Mouse (Mus musculus) layer of hippocampus, adult 18-20 months (tissue): ENCODE measurements around the gene Dennd5b. TPM values are rescaled to one million over a fixed set of nuclear protein-coding genes. Genes with fewer than 3 reads are reported as not detected.
"Not testable (repeated sequence)": the region's sequence is repeated elsewhere in the genome, so short reads cannot be mapped to it uniquely, and the experiment has no call there.

Experiments
- DNase-seq, 2 experiments: peaks; one replicate each; pipeline ENCODE4 v3.0.0; 2022; ENCODE audit warnings: low spot score in 2 of 2
- long read RNA-seq: library from polyadenylated mRNA; stranded (forward); transcript quantifications from one replicate; pipeline ENCODE4 v2.0.0, GENCODE M21; 2021
- total RNA-seq, 2 experiments: library from RNA; stranded (reverse); gene quantifications; 2 replicates each; pipeline ENCODE4 v1.2.3; 2021

Dennd5b gene
- 10 to 100 TPM; 46.7 to 49.3 TPM for total RNA-seq
- long read RNA-seq, full-length matches to known transcripts = 4 of 9 reads
- long read RNA-seq, partial matches to known transcripts = 1 of 9 reads
- long read RNA-seq, other reads (novel, unspliced or antisense) = 4 of 9 reads

DNA sequence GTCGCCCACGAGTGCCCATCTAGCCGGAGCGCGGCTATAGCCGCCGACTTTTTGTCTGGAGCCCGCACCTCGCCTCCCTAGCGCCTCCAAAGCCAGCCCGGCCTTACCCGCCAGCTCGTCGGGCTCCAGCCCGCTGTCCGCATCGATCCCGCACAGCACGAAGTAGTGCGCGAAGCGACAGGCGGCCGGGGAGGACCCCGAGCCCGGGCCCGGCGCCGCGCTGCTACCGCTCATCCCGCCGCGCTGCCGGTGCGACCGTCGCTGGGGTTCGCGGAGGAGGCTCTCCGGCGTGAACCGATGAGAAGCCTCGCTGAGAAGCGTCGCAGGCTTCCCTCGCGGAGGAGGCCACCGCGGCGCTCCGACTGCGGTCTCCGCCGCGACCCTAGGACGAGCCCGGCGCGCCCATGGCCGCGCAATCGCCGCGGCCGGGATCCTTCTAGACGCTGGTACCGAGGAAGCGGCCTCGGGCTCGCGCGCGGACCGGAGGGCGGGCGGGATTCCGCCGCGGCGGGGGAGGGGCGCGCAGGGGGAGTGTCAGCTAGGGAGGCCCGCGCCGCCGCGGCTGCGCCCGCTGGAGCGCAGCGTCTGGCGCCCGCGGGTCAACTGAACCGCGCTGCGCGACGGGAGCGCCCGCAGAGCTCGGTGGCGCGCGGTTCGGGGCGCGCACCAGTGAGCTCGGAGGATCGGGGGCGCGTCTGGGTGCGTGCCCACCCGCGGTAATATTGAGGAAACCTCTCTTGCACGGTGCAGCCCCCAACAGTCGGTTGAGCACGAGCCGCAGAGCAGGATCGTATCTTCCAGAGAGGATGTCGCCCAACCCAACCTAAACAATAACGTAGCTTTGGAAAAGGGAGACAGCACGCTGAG, at the start of gene Dennd5b:
Gene Dennd5b, minus strand, starts transcription at position 605 of the 867 bp plus-strand sequence.
- peak; percentile 81 to 89 for DNase-seq

DNA sequence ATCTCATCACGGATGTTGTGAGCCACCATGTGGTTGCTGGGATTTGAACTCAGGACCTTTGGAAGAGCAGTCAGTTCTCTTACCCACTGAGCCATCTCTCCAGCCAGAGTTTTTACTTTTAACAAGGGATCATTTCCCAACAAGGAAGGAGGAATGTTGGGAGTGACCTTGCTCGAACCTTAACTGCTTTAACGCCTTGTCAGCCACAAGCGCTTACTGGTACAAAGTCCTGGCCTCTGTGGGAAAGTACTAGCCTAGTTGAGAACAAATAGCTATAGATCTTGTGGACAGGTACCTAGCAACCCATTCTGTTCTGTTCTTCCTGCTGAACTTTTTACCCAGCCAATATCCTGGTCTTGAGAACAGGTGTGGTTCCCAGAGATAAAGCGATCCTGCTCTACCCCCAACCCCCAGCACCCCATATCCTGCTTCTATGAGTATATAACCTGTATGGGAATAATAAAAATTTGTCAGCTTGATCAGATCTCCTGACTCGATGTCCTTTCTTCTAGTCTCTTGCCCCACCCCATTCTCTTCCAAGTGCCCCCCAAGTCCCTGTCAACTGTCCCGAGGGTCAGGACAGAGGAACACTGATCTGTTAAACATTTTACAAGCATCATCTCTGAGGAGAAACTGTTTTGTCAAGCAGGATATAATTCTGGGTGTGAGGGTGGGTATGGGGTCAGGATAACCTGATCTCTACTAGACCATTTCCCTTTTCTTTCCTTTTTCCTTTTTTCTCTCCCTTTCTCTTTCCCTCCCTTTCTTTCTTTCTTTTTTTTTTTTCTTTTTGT, 47.2 kb upstream of the Dennd5b start:
- no peak for DNase-seq

DNA sequence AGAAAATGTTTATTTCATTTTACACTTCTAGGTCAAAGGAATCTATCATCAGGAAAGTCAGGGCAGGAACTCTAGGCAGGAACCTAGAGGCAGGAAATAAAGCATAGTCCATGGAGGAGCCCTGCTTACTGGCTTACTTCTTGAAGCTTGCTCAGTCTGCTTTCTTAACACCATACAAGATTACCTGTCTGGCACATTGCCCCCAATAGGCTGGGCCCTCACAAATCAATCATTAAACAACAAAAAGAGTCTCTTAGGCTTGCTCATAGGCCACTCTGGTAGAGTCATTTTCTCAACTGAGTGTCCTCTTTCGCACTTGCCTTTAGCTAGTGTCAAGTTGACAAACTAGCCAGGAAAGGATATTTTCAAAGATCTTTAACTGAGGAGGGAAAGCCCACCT, 43.7 kb upstream of the Dennd5b start:
- DNase-seq = no peak

DNA sequence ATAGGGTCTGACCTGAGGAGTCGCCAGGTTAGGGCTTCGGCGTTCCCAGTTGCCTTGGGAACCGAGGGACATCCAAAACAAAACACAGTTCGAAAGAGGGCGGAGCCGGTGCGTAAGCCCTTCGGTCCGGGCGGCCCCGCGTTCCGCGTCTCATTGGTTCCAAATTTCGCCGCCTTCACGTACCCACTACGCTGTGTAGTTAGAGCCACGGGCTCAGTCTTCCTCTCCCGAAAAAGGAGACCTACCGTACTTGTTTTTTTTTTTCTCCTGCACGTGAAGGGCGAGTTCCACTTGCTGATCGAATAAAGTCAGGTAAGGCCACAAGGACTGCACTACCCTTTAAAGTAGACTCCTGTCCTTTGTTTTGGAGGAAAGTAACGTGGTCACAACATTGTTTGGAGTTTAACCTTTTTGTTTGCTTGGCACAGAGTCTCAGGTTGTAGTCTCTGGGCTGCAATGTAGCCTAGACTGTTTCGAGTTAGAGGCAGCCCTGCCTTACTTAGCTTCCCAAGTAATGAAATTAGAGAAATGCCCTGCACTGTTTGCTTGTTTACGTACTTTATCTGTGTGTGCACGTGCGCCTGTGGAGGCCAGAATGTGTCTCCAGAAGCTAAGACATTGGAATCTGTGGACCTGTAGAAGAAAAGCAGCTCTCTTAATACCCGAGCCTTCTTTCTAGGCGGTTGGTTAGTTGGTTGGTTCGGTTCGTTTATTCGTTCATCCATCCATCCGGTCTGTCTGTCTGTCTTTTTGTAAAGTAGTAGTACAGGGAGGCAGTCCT, 40.1 kb upstream of the Dennd5b start:
- peak; percentile 68 to 82 for DNase-seq

DNA sequence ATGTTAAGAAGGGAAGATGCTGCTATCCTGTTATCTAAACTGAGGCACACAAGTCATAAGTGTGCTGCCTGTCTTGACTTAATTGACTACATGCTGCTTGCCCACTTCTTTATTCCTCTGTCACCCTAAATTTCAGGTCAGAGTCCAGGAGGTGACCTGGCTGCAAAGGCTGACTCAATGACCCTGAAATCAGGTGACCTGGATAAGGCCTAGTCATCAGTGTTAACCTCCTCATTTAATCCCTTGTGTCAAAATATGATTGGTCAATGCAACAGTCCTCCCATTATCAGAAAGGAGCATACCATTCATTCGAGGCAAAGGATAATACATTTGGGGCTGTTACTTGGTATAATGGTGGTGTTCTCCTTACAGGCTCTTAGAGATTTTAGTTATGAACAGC, 38.0 kb upstream of the Dennd5b start, which contains the start of gene Etfbkmt:
Gene Etfbkmt, plus strand, starts transcription at position 379 of the 400 bp plus-strand sequence.
- DNase-seq = no peak

DNA sequence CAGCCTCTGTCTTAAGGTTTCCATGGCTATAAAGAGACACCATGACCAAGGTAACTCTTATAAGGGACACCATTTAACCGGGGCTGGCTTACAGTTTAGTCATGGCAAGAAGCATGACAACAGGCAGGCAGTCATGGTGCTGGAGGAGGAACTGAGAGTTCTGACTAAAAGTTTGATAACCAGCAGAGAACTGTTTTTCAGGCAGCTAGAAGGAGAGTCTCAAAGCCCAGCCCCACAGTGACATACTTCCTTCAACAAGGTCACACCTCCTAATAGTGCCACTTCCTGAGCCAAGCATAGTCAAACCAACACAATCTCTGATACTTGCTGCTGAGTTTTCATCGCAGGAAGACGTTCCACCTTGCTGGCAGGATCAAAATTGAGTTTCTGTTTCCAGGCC, 37.5 kb upstream of the Dennd5b start:
- DNase-seq = no peak

DNA sequence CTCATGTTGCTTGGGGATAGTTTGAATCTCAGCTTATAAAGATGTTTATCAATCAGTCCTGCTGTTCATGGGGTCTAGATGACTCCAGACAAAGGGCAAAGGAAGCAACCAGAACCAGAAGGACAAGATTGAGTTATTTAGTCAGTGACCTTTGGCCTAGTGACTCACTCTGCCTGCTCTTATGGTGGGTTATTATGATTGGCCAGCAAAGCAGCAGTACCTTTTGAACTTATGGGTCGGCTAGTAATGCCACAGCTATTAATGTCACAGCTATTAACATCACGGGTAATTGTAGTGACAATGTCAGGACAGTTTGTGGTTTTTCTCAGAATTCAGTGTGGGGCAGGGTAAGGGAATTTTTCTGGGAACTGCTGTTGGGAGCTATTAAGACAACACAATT, 36.5 kb upstream of the Dennd5b start:
- DNase-seq = no peak

DNA sequence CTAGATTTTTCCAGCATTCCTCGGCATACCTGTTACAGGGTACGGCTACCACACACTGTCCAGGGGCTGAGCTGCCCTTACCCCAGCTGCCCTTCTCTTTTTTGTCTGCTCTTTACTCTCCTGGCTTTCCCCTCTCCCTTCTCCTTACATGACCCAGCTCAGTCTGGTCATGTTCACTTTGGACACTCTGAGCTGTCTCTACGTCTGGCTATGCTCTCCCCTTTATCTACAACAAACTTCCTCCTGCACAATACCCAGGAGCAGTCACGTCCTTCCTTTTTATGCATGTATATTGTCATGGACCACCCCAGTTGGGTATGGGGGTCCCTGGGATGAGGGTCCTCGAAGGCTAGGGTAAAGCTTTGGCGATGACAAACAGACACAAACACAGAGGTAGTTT, 34.2 kb upstream of the Dennd5b start:
- DNase-seq = no peak

DNA sequence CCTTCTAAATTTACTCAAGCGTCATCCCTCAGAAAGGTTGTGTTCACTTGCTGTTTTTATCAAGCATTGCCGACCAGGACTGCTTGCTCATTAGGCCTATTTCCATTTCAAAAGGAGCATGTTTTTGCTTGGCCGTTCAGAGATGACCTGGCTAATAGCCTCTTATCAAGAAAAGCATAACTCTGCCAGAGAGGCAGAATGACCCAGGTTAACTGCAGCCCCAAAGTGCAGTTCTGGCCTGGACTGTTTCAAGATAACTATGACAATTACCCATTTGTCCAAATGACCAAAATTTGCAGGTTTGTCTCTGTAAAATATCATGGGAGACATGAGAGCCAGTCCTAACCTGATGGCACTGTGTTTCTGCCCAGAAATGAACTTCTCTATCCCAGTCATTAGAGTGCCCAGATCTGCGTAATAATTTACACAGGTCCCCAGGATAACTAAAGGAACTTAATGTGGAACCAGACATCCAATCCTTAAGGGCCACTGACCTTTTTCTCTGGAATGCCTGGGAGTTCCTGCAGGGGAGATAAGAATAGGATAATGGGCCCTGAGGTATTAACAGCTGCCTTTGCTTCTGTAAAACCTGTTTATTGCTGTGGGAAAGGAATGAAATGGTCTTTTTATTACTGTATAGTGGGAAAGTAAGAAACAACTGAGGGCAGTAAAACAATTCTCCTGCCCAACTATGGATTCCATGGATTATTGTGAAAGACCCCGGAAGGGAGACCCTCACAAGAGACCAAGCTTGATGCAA, 33.1 kb upstream of the Dennd5b start:
- no peak for DNase-seq

DNA sequence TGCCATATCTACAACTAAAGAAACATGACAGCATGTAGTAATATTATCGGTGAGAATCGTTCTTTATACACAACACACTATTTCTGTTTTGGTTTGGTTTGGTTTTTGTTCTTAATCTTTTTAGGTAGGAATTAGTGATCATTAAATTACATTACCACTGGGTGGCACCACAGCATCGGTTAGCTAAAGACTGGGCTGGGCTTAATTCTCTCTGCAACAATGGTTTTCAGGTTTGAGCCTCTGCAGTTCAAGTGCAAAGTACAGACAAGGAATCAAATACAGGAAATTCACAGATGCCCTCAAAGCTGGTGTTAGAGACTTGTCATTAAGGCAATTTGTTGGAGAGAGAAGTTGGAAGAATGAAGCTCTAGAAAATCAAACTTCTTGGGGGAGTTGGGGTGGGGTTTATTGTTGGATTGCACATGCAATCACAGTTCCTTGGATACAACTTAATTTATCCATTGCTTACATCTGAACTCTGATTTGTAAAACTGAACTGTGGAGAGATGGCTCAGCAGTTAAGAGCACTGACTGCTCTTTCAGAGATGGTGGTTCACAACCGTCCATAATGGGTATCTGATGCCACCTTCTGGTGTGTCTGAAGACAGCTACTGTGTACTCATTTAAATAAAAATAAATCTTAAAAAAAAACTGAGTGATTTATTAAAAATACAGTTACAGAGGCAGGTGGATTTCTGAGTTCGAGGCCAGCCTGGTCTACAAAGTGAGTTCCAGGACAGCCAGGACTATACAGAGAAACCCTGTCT, 31.0 kb upstream of the Dennd5b start:
- DNase-seq = peak in 1 of 2 experiments; percentile 25

DNA sequence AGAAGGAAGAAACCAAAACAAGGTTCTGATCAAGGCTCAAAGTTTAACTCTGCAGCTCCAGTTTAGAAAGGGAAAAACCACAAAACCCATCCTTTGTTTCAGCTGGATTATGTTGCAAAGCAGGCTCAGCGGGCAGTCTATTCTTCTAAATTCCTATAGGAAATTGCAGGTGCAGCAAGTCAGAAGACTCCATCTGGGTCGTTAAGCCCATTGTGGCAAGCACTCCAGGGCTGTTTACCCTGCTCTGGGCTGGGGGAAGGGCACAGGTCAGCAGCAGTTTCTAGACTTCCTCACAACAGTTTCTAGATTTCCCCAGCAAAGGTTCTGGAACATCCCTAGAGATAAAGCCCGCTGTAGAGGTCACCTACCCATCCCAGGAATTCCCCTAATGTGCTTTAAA, 29.6 kb upstream of the Dennd5b start:
- DNase-seq = no peak

DNA sequence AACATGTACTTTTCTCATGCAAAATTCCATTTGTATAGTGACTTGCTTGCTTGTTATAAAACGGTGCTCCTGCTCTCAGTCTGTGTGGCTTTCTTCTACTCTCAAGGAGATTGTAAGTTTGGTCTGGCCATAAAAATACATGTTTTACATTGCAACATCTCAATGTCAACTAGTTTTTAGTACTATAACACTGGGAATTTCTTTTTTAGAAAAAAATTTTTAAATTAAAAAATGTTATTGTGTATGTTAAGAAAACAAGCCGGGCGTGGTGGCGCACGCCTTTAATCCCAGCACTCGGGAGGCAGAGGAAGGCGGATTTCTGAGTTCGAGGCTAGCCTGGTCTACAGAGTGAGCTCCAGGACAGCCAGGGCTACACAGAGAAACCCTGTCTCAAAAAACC, 28.4 kb upstream of the Dennd5b start, which contains the start of gene Gm10203:
Gene Gm10203, plus strand, starts transcription at position 301 of the 400 bp plus-strand sequence.
- not testable (repeated sequence) for DNase-seq

DNA sequence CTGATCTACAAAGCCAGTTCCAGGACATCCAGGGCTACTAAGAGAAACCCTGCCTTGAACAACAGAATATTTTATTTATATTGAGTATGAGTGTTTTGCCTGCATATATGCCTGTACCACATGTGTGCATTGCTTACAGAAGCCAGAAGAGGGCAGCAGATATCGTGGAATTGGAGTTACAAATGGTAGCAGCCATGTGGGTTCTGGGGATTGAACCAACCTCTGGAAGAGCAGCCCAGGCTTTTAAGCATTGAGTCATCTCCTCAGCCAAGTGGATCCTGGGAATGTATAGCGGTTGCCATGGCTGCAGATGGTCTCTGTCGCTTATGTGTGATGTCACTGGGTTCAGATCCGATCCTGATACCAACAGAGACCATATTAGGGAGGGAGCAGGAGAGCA, 25.2 kb upstream of the Dennd5b start:
- DNase-seq = peak in 1 of 2 experiments; percentile 37

DNA sequence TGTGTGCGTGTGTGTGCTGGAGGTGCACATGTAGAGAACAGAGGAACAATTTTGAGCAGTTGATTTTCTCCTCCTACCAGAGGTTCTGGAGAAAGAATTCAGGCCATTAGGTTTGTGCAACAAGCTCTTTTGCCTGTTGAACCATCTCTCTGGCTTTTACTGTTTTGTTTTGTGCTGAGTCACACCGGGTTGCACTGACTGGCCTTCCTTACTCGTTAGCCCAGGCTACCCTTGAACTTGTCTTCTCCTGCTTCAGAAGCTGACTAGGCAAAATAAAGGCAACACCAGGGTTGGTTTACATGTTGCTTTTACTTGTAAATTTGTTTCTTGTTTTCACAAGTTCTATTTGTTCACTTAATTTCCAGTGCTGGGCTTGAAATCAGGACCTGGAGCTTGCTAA, 21.6 kb upstream of the Dennd5b start:
- no peak for DNase-seq

DNA sequence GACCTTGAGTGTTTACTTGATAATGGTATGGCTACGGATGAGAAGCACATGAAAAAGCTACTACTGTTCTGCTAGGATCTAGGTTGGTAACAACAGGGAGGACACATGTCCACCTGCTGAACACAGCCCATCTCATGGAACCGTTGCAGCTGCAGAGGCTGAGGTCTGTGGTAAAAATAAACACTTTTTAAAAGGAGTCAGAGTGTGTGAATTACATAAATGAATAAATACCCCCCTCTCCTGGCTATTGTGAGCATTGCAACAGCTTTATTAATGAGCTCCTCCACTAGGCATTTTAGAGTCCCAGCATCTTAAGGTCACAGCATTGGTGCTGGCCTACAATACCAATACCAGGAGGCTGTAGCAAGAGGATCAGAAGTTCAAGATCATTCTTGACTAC, 18.4 kb upstream of the Dennd5b start:
- peak in 1 of 2 experiments; percentile 91 for DNase-seq

DNA sequence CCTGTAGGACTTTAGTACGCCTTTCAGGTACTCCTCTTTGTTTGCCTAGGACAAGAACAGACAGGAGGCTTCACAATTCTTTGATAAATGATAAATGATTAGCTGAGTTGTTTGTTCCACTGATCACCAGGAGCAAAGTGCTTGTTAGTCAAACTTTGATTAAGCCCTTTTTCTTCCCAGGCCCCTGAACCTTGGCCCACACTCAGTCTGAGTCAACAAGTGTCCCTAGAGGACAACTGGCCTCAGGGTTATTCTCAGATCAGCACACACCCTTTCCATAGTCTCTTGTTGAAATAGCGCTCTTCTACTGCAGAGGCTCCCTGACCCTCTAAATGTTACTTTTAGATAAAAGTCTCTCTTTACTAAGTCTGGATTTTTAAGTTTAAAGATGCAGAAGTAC, 17.5 kb upstream of the Dennd5b start:
- DNase-seq = no peak

DNA sequence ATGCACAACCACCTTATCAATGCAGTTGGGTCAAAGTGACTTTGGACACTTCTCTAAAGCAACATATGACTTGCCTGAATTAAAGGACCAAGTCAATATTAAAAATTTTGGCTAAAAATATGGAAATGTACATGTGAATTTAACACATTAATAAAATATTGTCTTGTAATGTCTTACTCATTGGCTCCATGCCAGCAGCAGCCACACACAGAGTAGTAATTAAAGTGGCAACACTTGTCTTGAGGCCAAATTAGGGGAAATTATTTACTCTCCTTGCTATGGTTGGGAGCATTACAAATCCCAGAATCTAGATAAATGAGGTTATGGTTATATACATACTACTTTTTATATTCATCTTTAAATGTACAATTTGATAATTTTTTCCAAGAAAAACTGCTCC, 15.5 kb upstream of the Dennd5b start:
- no peak for DNase-seq

DNA sequence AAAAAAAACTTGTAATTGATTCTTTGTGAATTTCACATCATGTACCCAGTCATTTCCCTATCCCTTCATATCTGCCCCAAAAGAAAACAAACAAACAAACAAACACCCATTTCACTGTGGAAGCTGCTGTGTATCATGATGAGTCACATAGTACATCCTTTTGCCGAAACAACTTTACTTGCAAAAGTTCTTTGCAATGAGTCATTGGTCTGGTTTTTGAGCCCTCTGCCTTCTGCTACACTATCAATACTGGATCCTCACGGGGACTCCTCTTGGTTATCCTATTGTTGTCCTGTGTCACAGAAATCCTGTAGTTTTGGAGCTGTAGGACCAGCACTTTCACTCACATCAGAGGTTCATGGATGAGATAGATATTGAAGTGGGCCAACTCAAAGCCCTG, 7.4 kb upstream of the Dennd5b start:
- no peak for DNase-seq

DNA sequence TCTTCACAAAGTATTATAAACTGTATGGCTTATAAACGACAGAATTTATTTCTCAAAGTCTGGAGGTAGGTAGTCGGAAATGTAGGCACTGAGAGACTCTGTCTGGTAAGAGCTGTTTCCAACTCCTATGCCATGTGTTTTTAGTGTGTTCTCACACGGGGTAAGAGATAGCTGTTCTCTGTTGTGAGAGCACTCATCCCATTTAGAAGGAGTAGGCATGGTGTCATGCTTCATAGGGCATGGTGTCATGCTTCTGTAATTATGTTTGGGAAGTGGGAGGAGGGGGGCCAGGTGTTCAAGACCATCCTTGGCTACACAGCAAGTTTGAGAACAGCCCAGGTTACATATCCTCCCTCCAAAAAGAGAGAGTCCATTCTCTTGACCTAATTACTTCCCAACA, 6.1 kb upstream of the Dennd5b start:
- no peak for DNase-seq

DNA sequence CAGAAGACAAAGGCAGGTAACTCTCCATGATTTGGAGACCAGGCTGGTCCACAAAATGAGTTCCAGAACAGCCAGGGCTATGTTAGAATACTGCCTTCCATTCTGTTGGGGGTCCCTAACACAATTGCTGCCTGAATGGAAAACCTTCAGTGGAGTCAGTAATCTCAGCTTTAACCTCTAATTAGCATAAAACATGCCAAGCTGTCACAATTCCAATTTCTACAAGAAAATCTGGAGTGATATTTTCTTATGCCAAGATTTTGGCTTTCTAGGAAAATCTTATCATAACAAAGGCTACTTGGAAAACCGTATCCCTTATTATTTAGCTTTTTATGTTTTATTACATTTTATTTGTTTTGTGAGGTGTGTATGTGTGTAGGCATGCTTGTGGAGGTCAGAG, 2.0 kb upstream of the Dennd5b start:
- no peak for DNase-seq
